Mouse (Mus musculus): ENCODE data around the gene Tut1.

DNA sequence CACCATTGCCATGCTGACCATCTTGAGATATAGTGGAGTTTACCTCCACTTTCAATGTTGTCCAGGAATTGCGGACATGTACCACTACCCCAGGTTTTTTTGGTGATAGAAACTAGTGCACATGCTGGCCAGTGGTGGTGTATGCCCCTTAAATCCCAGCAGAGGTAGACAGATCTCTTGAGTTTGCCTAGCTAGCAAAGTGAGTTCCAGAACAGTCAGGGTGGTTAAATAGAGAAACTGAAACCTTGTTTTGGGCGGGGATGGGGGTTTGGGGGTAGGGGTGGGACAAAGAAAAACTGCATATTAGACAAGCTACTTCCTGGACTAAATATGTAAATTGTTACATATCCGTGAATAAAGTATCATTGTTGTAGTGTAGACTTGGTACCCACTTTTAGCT, 34.6 kb upstream of the Tut1 start:
- TF ChIP-seq POLR2A (IDR thresholded peaks at IDR 0.05; ENCODE audit: insufficient read depth, low read length), result no peak
- no peak for TF ChIP-seq EP300 (IDR thresholded peaks at IDR 0.05; ENCODE audit: insufficient read depth, low read depth, low read length)
- TF ChIP-seq CTCF (IDR thresholded peaks at IDR 0.05; ENCODE audit: low read depth, low read length), result no peak
